Mouse (Mus musculus): ENCODE data around the gene Rpap3. TPM values are rescaled to one million over a fixed set of nuclear protein-coding genes. Genes with fewer than 3 reads are reported as not detected.

Rpap3 gene
- polyA plus RNA-seq, 1 experiment: 19.6 TPM

- no peaks in the 10 kb centered on the region for H3K4me1 ChIP-seq (ENCODE audit: control insufficient read depth, insufficient read depth, low read length)
- H3K4me3 ChIP-seq (ENCODE audit: insufficient read depth, low read length): no peak overlapping the region
- no peak for TF ChIP-seq CTCF (IDR thresholded peaks at IDR 0.05; ENCODE audit: extremely low read depth, insufficient read depth, low read length)
- TF ChIP-seq POLR2A (IDR thresholded peaks at IDR 0.05; ENCODE audit: extremely low read depth, insufficient read depth, low read length): no peak
- H3K27ac ChIP-seq (ENCODE audit: insufficient read depth, low read length): no peak overlapping the region
Observed at GRCm38 (mm10) chr15:97716782-97717181, 11.2 kb upstream of the Rpap3 start.

GRCm38 (mm10) chr15:97715734-97716133 lies 10.1 kb upstream of the Rpap3 start:
- H3K27ac ChIP-seq (ENCODE audit: insufficient read depth, low read length): no peak overlapping the region
- TF ChIP-seq CTCF (IDR thresholded peaks at IDR 0.05; ENCODE audit: extremely low read depth, insufficient read depth, low read length): no peak
- TF ChIP-seq POLR2A (IDR thresholded peaks at IDR 0.05; ENCODE audit: extremely low read depth, insufficient read depth, low read length): no peak
- no peak overlapping the region for H3K4me3 ChIP-seq (ENCODE audit: insufficient read depth, low read length)
- H3K4me1 ChIP-seq (ENCODE audit: control insufficient read depth, insufficient read depth, low read length): no peaks in the 10 kb centered on the region

GRCm38 (mm10) chr15:97715083-97715482 lies 9.5 kb upstream of the Rpap3 start:
- TF ChIP-seq POLR2A (IDR thresholded peaks at IDR 0.05; ENCODE audit: extremely low read depth, insufficient read depth, low read length) (no peak), CTCF (IDR thresholded peaks at IDR 0.05; ENCODE audit: extremely low read depth, insufficient read depth, low read length) (no peak)
- H3K27ac ChIP-seq (ENCODE audit: insufficient read depth, low read length): no peak overlapping the region
- no peak overlapping the region for H3K4me3 ChIP-seq (ENCODE audit: insufficient read depth, low read length)
- H3K4me1 ChIP-seq (ENCODE audit: control insufficient read depth, insufficient read depth, low read length): no peaks in the 10 kb centered on the region

- no peak overlapping the region for H3K27ac ChIP-seq (ENCODE audit: insufficient read depth, low read length)
- no peak for TF ChIP-seq POLR2A (IDR thresholded peaks at IDR 0.05; ENCODE audit: extremely low read depth, insufficient read depth, low read length)
- no peak for TF ChIP-seq CTCF (IDR thresholded peaks at IDR 0.05; ENCODE audit: extremely low read depth, insufficient read depth, low read length)
- no peaks in the 10 kb centered on the region for H3K4me1 ChIP-seq (ENCODE audit: control insufficient read depth, insufficient read depth, low read length)
- no peak overlapping the region for H3K4me3 ChIP-seq (ENCODE audit: insufficient read depth, low read length)
Observed at GRCm38 (mm10) chr15:97712546-97712945, 6.9 kb upstream of the Rpap3 start.

- Histone ChIP-seq H3K27ac (ENCODE audit: insufficient read depth, low read length) (no peak overlapping the region), H3K4me1 (ENCODE audit: control insufficient read depth, insufficient read depth, low read length) (no peaks in the 10 kb centered on the region), H3K4me3 (ENCODE audit: insufficient read depth, low read length) (no peak overlapping the region)
- TF ChIP-seq POLR2A (IDR thresholded peaks at IDR 0.05; ENCODE audit: extremely low read depth, insufficient read depth, low read length) (no peak), CTCF (IDR thresholded peaks at IDR 0.05; ENCODE audit: extremely low read depth, insufficient read depth, low read length) (no peak)
Observed at GRCm38 (mm10) chr15:97710906-97711305, 5.3 kb upstream of the Rpap3 start.

- H3K4me3 ChIP-seq (ENCODE audit: insufficient read depth, low read length): no peak overlapping the region
- no peaks in the 10 kb centered on the region for H3K4me1 ChIP-seq (ENCODE audit: control insufficient read depth, insufficient read depth, low read length)
- H3K27ac ChIP-seq (ENCODE audit: insufficient read depth, low read length): no peak overlapping the region
- TF ChIP-seq CTCF (IDR thresholded peaks at IDR 0.05; ENCODE audit: extremely low read depth, insufficient read depth, low read length) (no peak), POLR2A (IDR thresholded peaks at IDR 0.05; ENCODE audit: extremely low read depth, insufficient read depth, low read length) (no peak)
Observed at GRCm38 (mm10) chr15:97696616-97697015, 9.0 kb downstream of the Rpap3 start.

GRCm38 (mm10) chr15:97693411-97693810 lies 12.2 kb downstream of the Rpap3 start:
- H3K27ac ChIP-seq (ENCODE audit: insufficient read depth, low read length): no peak overlapping the region
- H3K4me1 ChIP-seq (ENCODE audit: control insufficient read depth, insufficient read depth, low read length): no peaks in the 10 kb centered on the region
- H3K4me3 ChIP-seq (ENCODE audit: insufficient read depth, low read length): no peak overlapping the region
- TF ChIP-seq CTCF (IDR thresholded peaks at IDR 0.05; ENCODE audit: extremely low read depth, insufficient read depth, low read length) (no peak), POLR2A (IDR thresholded peaks at IDR 0.05; ENCODE audit: extremely low read depth, insufficient read depth, low read length) (no peak)

GRCm38 (mm10) chr15:97684118-97684517 lies 21.5 kb downstream of the Rpap3 start:
- no peak overlapping the region for H3K4me3 ChIP-seq (ENCODE audit: insufficient read depth, low read length)
- H3K4me1 ChIP-seq (ENCODE audit: control insufficient read depth, insufficient read depth, low read length): no peaks in the 10 kb centered on the region
- no peak for TF ChIP-seq POLR2A (IDR thresholded peaks at IDR 0.05; ENCODE audit: extremely low read depth, insufficient read depth, low read length)
- no peak for TF ChIP-seq CTCF (IDR thresholded peaks at IDR 0.05; ENCODE audit: extremely low read depth, insufficient read depth, low read length)
- no peak overlapping the region for H3K27ac ChIP-seq (ENCODE audit: insufficient read depth, low read length)

GRCm38 (mm10) chr15:97682053-97682452 lies 23.6 kb downstream of the Rpap3 start:
- Histone ChIP-seq H3K4me1 (ENCODE audit: control insufficient read depth, insufficient read depth, low read length) (no peaks in the 10 kb centered on the region), H3K27ac (ENCODE audit: insufficient read depth, low read length) (no peak overlapping the region), H3K4me3 (ENCODE audit: insufficient read depth, low read length) (no peak overlapping the region)
- TF ChIP-seq POLR2A (IDR thresholded peaks at IDR 0.05; ENCODE audit: extremely low read depth, insufficient read depth, low read length) (no peak), CTCF (IDR thresholded peaks at IDR 0.05; ENCODE audit: extremely low read depth, insufficient read depth, low read length) (no peak)

- no peak overlapping the region for H3K4me3 ChIP-seq (ENCODE audit: insufficient read depth, low read length)
- no peaks in the 10 kb centered on the region for H3K4me1 ChIP-seq (ENCODE audit: control insufficient read depth, insufficient read depth, low read length)
- TF ChIP-seq CTCF (IDR thresholded peaks at IDR 0.05; ENCODE audit: extremely low read depth, insufficient read depth, low read length): no peak
- H3K27ac ChIP-seq (ENCODE audit: insufficient read depth, low read length): no peak overlapping the region
Observed at GRCm38 (mm10) chr15:97679991-97680681, 25.5 kb downstream of the Rpap3 start.

Measured in cortical plate, adult 2 months (tissue).